Mouse (Mus musculus) neural tube, embryonic 15.5 days (tissue): Measurements from ENCODE around the gene Psmd1. TPM values are rescaled to one million over a fixed set of nuclear protein-coding genes. Genes with fewer than 3 reads are reported as not detected.
"Not testable (repeated sequence)": the region's sequence is repeated elsewhere in the genome, so short reads cannot be mapped to it uniquely, and the experiment has no call there.

Source experiments
- ATAC-seq: fragments of 200-750 bp; cut with Nextera tagmentation; 2 replicates; pipeline ENCODE4 v1.8.0; 2017; ENCODE audit warnings: mild to moderate bottlenecking, moderate TSS enrichment, moderate library complexity; ENCODE audit not compliant: low FRiP score
- H3K27ac ChIP-seq: fragments of 300-500 bp; sonication (generic); replicated peaks from 2 replicates; pipeline ENCODE4 v1.5.1; 2015; ENCODE audit warnings: mild to moderate bottlenecking, inconsistent platforms
- H3K27me3 ChIP-seq: fragments of 300-500 bp; sonication (generic); replicated peaks from 2 replicates; pipeline ENCODE4 v1.6.1; 2015; ENCODE audit warnings: inconsistent platforms
- H3K36me3 ChIP-seq: fragments of 300-500 bp; sonication (generic); 2 replicates; pipeline ENCODE4 v1.6.1; 2015; ENCODE audit warnings: inconsistent platforms
- H3K4me1 ChIP-seq: fragments of 300-500 bp; sonication (generic); 2 replicates; pipeline ENCODE4 v1.6.1; 2015; ENCODE audit warnings: inconsistent platforms
- H3K4me2 ChIP-seq: fragments of 300-500 bp; sonication (generic); 2 replicates; pipeline ENCODE4 v1.6.1; 2015; ENCODE audit warnings: inconsistent platforms, mild to moderate bottlenecking, moderate library complexity
- H3K4me3 ChIP-seq: fragments of 300-500 bp; sonication (generic); replicated peaks from 2 replicates; pipeline ENCODE4 v1.5.1; 2015; ENCODE audit warnings: mild to moderate bottlenecking, inconsistent platforms
- H3K9ac ChIP-seq: fragments of 300-500 bp; sonication (generic); replicated peaks from 2 replicates; pipeline ENCODE4 v1.6.1; 2015; ENCODE audit warnings: mild to moderate bottlenecking, inconsistent platforms
- H3K9me3 ChIP-seq: fragments of 300-500 bp; sonication (generic); replicated peaks from 2 replicates; pipeline ENCODE4 v1.6.1; 2016; ENCODE audit warnings: inconsistent platforms
- WGBS: fragments of 180-500 bp; shearing (Covaris S2); methylation state at CpG from one replicate; pipeline ENCODE4 v1.1.7; 2015; ENCODE audit warnings: mixed read lengths; 5-methylcytosine and 5-hydroxymethylcytosine counted together
- polyA plus RNA-seq: library from polyadenylated mRNA; unstranded; fragments of >200 nt; fragmentation: Nextera tagmentation; extraction: Ambion mirVana; gene quantifications from 2 replicates; pipeline ENCODE4 v1.2.1, GENCODE M21; 2015

The Psmd1 gene
- polyA plus RNA-seq: 180 and 184 TPM in 2 replicates

DNA sequence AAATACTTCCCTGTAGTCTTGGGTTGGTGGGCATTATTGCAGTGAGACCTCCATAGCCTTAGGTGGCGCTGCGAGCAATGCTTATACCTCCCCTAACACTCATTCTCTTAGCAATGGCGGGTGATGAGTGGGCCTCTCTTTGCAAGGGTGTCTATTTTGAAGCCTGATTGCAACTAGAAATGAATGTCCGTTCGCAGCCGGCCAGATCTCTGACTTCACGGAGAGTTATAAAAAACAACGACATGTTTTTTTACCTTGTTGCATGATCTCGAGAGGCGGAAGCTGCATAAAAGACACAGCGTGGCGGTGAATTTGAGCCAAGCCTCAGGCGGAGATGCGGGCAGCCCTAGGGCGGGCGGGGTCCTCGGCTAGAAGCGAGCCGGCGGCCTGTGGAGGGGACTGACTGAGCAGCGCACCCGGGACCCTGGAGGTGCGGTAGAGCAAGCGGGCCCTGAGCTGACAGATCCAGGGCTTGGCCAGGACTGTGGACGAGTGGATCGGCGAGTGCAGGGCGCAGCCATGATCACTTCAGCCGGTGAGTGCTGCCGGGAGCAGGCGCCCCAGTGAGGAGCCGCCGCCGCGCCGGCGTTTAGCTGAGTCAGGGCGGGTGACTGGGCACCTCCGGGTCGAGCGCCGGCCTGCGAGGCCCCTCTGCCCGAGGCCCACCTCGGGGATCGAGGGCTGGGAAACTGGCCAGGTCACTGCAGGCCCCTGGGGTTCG lies at the start of gene Psmd1:
Gene Psmd1, plus strand, starts transcription at position 117 of the 721 bp plus-strand sequence.
- WGBS: under 1% methylated on average over 47 of the region's 47 CpGs
- Histone ChIP-seq H3K4me1 (peaks cover 19% of the 10 kb centered on the region), H3K27me3 (no peaks in the 10 kb centered on the region), H3K9ac (peak within 1 kb of the TSS; percentile 72), H3K27ac (peak within 1 kb of the TSS; percentile 82), H3K9me3 (0 out of 2 replicates have a peak, but pooled peaks cover 2% of the 10 kb centered on the region), H3K4me3 (peak within 1 kb of the TSS; percentile 84), H3K36me3 (no peaks in the 10 kb centered on the region), H3K4me2 (peak within 1 kb of the TSS; percentile 83)
- ATAC-seq: peak; percentile 93

DNA sequence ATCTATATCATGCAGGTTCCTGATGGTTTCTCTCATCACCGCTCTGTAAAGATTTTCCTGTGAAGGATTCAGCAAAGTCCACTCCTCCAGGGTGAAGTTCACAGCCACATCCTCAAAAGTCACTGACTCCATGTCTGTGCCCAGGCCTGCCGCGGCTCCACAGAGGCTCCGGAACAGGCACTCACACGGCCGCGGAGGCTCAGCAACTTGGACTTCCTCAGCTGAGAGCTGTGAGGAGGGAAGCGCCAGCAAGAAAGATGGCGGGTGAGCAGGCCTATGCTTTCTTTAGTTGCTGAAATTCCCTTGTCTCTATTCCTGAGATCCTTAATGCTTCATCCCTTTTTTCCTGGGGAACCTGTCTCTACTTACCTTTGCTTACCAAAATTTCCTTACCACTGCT lies 48.4 kb upstream of the Psmd1 start:
- not testable (repeated sequence) for ATAC-seq, H3K9ac ChIP-seq, H3K4me2 ChIP-seq, H3K36me3 ChIP-seq, H3K4me3 ChIP-seq, H3K9me3 ChIP-seq, H3K27ac ChIP-seq
- peaks cover 14% of the 10 kb centered on the region for H3K4me1 ChIP-seq
- peaks cover 21% of the 10 kb centered on the region for H3K27me3 ChIP-seq
- 95% methylated on average over 9 of the region's 9 CpGs for WGBS

DNA sequence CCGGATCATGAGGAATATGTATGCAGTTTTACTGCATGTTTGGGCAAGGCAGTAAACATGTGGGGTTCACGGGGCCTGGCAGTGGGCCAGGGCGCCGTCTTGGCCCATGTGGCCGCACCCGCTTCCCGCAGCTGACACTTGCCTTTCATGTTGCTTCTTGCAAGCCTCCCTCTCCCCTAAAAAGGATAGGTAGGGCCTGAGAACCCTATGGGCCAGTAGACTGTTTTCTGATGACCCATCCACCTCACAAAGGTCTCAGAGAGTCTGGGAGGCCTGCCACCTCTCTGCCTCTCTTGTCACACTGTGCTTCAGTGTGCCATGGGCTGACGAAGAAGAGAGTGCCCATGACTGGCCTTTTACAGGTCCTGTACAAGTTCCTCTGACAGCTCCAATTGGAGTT lies 47.7 kb upstream of the Psmd1 start, which contains the start of gene Spata3:
Gene Spata3, plus strand, starts transcription at position 301 of the 400 bp plus-strand sequence.
- Histone ChIP-seq H3K4me1 (peaks cover 14% of the 10 kb centered on the region), H3K36me3 (no peaks in the 10 kb centered on the region), H3K4me3 (no peak within 1 kb of the TSS), H3K9ac (no peak within 1 kb of the TSS), H3K9me3 (no peaks in the 10 kb centered on the region), H3K27ac (no peak within 1 kb of the TSS), H3K4me2 (no peak within 1 kb of the TSS), H3K27me3 (peaks cover 21% of the 10 kb centered on the region)
- 95% methylated on average over 8 of the region's 8 CpGs for WGBS
- ATAC-seq: no peak

DNA sequence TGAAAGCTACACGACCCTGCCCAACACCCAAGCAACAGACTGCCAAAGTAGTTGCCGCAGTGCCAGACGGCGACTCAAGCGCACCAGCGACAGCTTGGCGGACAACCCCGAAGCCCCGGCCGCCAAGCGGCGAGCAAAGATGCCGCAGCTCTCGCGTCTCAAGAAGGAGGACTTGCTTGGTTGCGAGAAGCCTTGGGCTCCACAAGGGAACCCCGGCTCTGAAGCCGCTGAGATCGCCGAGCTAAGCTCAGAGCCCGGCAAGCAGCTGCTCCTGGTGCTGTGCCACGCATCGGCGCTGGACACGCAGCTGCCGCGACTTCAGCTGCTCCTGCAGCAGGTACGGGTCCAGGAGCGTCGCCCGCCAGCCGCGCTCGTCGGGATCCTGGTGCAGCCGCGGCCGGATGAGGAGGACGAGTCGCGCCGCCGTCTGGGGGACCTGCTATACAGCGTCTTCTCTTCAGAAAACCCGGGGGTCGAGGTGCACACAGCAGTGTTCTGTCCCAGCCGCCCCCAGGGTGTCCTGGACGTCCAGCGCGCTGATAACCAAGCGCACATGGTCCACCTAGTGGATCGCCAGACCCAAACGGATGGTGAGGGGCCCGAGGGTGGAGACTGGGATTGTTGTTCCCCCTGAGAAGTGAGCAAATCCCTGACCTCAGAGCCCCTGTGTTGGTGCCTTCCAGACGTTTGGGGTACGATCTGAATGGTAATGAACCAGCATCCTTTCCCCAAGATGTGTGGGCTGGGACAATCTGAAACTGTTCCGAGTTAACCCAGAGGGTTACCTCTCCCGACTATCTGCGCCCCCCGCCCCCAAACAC lies 45.7 kb upstream of the Psmd1 start:
- Histone ChIP-seq H3K27ac (peak overlapping the region; percentile 69), H3K9ac (peak overlapping the region; percentile 68), H3K27me3 (peaks cover 21% of the 10 kb centered on the region), H3K9me3 (no peaks in the 10 kb centered on the region), H3K4me1 (peaks cover 14% of the 10 kb centered on the region), H3K4me2 (peak overlapping the region; percentile 94), H3K36me3 (no peaks in the 10 kb centered on the region), H3K4me3 (peak overlapping the region; percentile 58)
- 3% methylated on average over 60 of the region's 60 CpGs for WGBS
- peak; percentile 88 for ATAC-seq

DNA sequence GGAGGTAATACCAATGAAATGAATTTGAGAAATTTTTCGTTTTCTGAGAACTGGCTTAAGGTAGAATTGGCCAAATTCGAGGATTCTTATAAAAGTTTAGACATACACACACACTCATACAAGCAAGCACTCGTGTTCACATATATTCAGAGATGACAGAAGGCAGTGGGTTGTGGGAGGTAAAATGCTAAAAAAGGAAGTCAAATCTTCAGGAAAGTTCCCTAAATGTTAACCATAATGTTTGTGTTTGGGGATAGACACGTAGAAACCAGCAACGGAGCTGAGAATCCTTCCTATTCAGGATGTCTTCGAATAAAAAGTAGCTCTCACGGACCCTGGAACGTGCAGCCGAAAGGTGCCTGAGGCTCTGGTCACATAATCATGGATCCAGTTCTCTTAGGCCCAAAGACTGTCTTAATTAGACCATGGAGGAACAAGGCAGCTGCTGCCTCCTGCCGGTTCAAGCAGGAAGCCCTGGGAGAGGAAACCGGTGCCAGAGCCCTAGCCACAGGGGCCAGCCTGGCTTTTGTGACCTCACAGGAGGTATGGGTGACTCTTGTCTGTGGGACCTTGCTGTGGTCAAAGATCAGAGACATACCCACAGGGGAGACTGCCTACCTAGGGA lies 42.7 kb upstream of the Psmd1 start:
- Histone ChIP-seq H3K9me3 (no peaks in the 10 kb centered on the region), H3K27ac (no peak overlapping the region), H3K4me3 (no peak overlapping the region), H3K27me3 (peaks cover 18% of the 10 kb centered on the region), H3K9ac (no peak overlapping the region), H3K36me3 (no peaks in the 10 kb centered on the region), H3K4me2 (no peak overlapping the region), H3K4me1 (peaks cover 14% of the 10 kb centered on the region)
- 75% methylated on average over 11 of the region's 11 CpGs for WGBS
- no peak for ATAC-seq

DNA sequence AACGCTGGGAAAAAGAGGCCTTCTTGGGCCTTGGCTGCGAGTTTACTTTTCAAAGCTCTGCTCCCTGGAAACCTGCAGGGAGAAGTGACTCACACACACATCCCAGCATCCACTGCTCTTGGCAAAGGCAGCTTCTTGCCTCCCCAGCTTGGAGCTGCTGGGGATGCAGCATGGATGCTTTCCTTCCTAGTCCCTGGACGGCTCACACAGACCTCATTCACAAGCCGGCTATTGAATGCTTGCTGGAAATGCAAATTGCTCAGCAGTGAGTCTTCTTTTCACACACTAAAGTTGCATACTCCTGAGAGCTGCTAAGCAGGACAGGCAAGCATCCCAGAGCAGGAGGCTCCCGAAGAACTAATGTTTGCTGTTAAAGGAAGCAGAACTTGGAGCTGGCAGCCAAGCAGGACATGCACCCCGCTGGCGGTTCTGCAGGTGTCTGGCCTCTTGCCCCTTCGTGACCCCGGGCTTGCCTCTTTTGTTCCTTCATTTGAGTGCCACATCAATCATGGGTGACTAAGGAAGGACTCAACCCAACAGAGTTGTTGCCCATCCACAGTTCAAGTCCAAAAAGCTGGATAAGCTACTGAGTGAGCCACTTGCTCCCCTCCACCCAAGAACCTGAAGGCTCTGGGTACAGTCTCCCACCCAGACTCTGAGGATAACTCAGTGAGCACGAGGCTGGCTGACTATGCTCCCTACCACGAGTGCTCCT lies 31.8 kb upstream of the Psmd1 start:
- Histone ChIP-seq H3K36me3 (no peaks in the 10 kb centered on the region), H3K9ac (no peak overlapping the region), H3K9me3 (no peaks in the 10 kb centered on the region), H3K27ac (peak overlapping the region; percentile 78), H3K4me1 (peaks cover 12% of the 10 kb centered on the region; the same call in 1 of the 2 replicates), H3K4me2 (no peak overlapping the region), H3K27me3 (no peaks in the 10 kb centered on the region), H3K4me3 (no peak overlapping the region)
- ATAC-seq: peak; percentile 91
- 10% methylated on average over 11 of the region's 11 CpGs for WGBS

DNA sequence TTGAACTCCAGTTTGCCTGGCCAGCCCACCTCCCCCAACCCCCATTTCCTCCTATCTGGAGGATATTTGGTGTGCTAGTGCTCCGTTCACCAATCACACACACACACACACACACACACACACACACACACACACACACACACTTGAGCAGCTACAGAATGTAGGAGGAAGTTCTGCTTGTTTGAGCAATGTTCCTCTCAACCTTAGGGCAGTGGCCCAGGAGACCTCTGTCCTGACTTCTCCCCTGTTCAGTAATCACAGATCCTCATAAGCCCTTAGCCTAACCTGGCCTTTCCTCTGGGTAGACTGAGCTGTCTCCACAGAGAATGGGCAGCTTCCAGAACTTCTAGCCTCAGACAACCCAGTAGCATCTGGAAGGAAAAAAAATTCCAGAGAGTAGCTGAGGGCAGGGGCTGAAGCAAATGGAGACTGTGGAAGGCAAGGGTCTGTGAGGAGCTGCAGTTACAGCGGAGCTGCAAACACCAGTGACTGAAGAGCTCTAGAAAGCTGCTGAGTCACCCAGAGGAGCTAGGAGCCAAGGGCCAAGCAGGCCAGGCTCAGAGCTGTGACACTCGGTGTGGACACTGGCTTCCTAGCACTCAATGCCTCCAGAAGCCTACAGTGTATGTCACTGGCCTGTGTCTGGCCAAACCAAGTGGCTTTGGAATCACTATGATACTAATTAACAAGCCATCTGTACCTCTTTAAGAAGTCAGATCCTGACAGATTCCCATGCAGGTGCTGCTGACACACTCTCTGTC lies 25.8 kb upstream of the Psmd1 start:
- Histone ChIP-seq H3K27me3 (peaks cover 4% of the 10 kb centered on the region; the same call in 1 of the 2 replicates), H3K4me1 (no peaks in the 10 kb centered on the region), H3K27ac (no peak overlapping the region), H3K4me2 (no peak overlapping the region), H3K9ac (no peak overlapping the region), H3K9me3 (no peaks in the 10 kb centered on the region), H3K4me3 (no peak overlapping the region), H3K36me3 (no peaks in the 10 kb centered on the region)
- 82% methylated on average over 3 of the region's 3 CpGs for WGBS
- no peak for ATAC-seq

DNA sequence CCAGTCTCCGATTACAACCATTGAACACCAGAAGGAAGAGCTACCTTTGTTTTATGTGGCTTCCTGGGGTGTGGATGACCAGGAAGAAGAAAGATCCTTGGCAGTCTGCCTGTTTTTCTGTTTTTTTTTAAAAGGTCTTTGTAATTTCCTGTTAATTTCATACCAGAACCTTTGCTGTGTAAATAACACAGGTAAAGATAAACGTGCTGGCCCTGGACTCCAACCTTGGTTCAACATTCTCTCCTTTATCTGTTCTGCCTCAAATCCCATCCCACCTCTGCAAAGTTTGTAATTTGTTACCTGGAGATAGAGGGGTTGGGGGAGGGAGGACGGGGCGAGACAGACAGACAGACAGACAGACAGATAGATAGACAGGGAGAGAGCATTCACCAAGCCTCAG lies 24.1 kb upstream of the Psmd1 start:
- Histone ChIP-seq H3K4me2 (no peak overlapping the region), H3K4me3 (no peak overlapping the region), H3K27me3 (peaks cover 19% of the 10 kb centered on the region), H3K27ac (no peak overlapping the region), H3K9me3 (no peaks in the 10 kb centered on the region), H3K4me1 (no peaks in the 10 kb centered on the region), H3K9ac (no peak overlapping the region), H3K36me3 (no peaks in the 10 kb centered on the region)
- no peak for ATAC-seq
- 71% methylated on average over 4 of the region's 4 CpGs for WGBS

DNA sequence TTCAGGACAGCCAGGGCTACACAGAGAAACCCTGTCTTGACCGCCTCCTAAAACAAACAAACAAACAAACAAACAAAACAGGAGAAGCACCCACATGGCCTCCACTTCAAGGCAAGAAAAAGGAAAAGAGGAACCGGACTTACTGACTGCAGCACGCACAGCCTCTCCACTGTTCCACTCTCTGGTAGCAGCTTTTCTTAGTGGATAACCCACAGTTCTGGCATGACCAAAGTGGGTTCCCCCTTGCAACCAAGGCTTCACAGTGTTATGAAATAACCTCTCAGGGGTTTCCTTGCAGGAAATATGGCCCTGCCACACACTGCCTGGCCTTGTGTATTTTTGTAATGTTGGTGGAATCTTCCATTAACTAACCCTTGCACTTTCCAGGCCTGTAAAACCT lies 23.4 kb upstream of the Psmd1 start:
- 98% methylated on average over 3 of the region's 3 CpGs for WGBS
- H3K27ac ChIP-seq: no peak overlapping the region

DNA sequence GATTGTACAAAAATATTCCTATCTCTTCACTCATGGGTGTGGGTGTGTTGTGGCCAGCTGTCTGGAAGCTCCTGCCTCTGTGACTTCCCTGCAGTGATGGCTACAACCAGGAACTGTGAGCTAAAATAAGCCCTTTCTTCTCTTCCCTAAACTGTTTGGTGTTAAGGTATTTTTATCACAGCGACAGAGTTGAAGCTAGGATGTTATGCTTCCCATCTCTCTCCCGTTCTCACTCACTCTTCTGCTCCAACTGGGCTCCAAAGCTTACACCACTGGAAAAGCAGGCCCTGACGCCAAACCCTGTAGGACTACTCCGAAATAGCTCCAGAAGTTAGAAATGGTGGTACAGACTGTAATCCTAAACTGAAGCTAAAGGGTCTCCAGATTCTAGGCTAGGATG lies 19.1 kb upstream of the Psmd1 start:
- H3K27ac ChIP-seq: no peak overlapping the region
- peaks cover 15% of the 10 kb centered on the region for H3K4me1 ChIP-seq
- no peaks in the 10 kb centered on the region for H3K9me3 ChIP-seq
- 74% methylated on average over 4 of the region's 4 CpGs for WGBS
- H3K4me3 ChIP-seq: peak overlapping the region; percentile 59
- H3K27me3 ChIP-seq: peaks cover 48% of the 10 kb centered on the region
- no peak for ATAC-seq
- H3K4me2 ChIP-seq: no peak overlapping the region; the same call in 1 of the 2 replicates
- H3K36me3 ChIP-seq: no peaks in the 10 kb centered on the region
- no peak overlapping the region for H3K9ac ChIP-seq

More for the DNA sequence above, 23.4 kb upstream of the Psmd1 start:
- Histone ChIP-seq H3K9me3 (no peaks in the 10 kb centered on the region), H3K4me3 (no peak overlapping the region), H3K27me3 (peaks cover 20% of the 10 kb centered on the region), H3K9ac (no peak overlapping the region), H3K4me1 (peaks cover 3% of the 10 kb centered on the region; the same call in 1 of the 2 replicates), H3K4me2 (no peak overlapping the region), H3K36me3 (no peaks in the 10 kb centered on the region)
- ATAC-seq: no peak
